Mouse (Mus musculus) c-Kit-negative CD71-positive TER-119-positive erythroid progenitor cells, embryonic 14.5 days (primary cell): ENCODE measurements around the gene Wee1.
"Not testable (repeated sequence)": the region's sequence is repeated elsewhere in the genome, so short reads cannot be mapped to it uniquely, and the experiment has no call there.

Experiments
- DNase-seq: peaks from one replicate; pipeline ENCODE4 v3.0.0-alpha.2; 2013; ENCODE audit warnings: low read depth, low spot score

The Wee1 gene

DNA sequence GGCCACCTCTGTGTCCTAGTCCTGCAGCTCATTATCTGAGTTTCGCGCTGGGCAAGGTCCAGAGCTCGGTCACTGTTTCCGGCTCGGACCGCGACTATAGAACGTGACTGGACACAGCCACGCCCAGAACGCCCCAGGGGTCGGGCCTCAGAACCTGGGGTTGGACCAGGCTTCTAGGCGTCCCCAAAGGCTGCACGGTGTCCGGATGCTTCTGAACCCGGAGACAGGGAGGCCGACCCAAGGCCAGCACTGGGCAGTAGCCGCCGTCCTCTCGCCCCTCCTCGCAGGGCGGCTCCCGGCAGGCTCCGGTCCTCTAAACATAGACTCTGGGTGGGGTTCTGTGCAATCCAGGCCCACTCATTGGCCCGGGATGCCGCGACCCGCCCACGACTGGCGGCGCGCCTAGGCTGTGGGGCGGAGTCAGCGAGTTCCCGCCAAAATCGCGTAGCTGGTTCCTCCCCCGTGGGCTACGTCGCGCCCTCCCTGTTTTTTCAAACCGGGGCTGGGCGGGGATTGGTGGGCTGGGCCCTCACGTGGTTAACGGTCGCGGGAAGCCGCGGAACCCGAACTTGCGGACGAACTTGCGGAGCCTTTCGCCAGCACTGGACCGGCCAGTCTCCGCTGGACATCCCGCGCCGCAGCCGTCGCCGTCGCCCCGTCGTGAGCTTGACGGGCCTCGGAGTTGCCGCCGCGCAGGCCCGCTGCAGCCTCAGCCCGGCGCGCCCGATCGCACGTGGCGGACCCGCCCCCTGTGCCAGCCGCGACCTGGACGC is at the start of gene Wee1:
TSS of gene Wee1 (plus strand) at position 531 of the 773 bp plus-strand sequence.
- peak; percentile 96 for DNase-seq

GRCm38 (mm10) chr7:110078168-110078567 is 43.7 kb upstream of the Wee1 start:
- no peak for DNase-seq

DNA sequence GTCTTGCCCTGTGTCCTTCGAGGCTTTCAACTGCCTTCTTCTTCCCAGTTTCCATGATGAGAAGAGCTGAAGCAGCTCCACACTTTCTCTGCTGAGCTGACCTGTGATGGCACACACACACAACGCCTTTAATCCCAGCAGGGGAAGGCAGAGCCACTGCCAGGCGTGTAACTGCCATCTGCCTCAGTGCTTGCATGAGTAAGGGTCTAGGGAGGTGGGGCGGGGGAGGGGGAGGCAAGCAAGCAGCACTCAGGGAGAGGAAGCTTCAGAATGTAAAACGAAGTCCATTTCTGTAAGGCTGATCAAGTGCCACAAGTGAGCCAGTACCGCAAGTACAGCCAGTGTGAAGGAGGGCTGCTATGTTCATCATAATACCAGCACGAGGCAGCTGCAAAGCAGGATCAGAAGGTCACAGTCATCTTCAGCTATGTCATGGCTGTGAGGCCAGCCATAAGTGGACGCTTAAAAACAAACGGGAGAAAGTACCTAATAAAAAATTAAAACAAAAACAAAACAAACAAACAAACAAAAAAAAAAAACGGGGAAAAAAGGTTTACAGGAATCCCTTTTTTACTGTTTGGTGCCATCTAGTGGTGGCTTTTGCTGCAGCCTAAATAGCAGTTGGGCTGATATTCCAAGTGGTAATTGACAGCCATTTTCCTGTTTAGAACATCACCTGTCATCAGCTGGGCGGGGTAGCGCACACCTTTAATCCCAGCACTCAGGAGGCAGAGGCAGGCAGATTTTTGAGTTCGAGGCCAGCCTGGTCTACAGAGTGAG is 38.3 kb upstream of the Wee1 start:
- peak; percentile 64 for DNase-seq

DNA sequence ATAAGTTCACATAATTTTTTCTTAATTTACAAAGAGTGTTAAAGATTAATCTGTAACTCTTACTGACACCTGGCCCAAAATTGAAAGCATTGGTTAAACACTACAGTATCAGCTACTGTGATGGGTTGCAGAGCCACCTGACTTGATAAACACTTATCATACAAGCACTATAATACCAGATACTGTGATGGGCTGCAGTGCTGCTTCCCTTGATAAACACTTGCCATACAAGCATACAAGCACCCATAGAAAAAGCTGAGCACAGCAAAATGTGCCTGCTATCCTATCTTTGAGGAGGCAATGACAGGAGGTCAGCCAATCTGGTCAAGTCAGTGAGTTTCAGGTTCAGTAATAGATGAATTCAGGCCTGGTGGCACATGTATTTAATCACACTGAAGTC is 36.6 kb upstream of the Wee1 start:
- no peak for DNase-seq

DNA sequence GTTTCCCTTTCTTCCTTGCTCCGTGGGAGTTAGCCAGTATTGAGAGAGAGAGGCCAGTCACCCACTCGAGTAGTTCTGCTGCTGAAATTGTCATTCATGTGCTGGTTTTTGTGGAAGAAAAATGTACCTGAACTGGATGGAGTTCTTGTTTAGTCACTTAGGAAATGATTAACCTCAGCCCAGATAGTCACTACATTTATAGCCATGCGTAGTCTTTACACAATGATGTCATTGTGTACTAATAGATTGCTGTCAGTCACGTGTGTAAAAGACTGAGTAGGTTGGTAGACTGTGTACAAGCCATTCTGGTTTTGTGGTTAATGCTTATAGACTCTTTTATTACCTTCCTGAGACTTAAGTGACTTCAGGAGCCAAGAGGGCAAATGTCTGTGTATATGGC is 33.9 kb upstream of the Wee1 start:
- DNase-seq: no peak

GRCm38 (mm10) chr7:110091670-110092069 is 30.2 kb upstream of the Wee1 start:
- no peak for DNase-seq

DNA sequence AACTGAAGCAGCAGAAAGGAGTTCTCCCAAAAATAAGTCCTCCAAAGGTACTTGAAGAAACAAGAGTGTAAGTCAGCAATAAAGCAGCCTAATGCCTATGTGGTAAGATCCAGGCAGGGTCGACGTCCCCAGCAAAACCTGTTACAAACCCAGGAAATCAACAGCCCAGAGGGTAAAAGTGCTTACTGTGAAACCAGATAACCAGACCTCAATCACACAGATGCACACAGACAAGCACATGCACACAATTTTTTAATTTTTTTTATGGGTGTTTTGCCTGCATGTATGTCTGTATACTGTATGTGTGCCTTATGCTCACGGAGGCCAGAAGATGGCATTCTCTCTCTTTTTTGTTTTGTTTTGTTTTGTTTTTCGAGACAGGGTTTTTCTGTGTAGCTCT is 25.5 kb upstream of the Wee1 start:
- DNase-seq: no peak

GRCm38 (mm10) chr7:110097106-110097793 is 24.6 kb upstream of the Wee1 start:
- DNase-seq: no peak

DNA sequence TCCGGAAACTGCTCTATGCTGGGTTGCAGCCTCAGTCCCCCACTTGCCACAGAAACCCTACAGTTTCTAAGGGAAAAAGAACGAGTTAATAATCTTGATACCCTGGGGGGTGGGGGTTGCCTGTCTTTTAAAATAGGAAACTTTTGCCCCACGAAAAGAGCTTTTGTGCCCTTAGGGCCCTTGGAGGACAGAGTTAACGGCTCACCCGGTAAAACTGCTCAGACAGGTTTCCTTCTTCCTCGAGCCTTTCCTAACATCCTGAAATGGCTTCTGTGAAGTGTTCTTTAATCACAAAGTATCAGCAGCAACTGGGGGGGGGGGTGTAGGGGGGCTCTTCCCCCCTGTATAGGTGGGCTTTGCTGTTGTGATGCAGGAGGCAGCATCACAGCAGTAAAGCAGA is 21.0 kb upstream of the Wee1 start:
- no peak for DNase-seq

DNA sequence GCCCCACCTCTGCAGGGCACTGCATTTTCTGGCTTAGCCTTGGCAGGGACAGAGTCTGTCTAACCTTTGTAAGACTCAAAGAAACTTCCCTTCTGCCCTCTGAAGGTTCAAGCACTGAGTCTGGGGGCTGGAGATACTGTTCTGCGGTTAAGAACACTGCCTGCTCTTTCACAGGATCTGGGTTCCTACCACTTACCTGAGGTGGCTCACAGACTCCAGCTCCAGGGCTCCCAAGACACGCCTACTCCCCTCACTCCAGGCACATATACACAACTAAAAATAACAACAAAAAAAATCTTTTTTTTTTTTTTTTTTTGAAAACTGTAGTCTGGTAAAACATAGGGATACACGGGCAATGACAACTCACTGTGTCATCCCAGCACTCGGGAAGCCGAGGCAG is 20.6 kb upstream of the Wee1 start:
- DNase-seq: no peak

GRCm38 (mm10) chr7:110105041-110105440 is 16.8 kb upstream of the Wee1 start:
- DNase-seq: no peak

DNA sequence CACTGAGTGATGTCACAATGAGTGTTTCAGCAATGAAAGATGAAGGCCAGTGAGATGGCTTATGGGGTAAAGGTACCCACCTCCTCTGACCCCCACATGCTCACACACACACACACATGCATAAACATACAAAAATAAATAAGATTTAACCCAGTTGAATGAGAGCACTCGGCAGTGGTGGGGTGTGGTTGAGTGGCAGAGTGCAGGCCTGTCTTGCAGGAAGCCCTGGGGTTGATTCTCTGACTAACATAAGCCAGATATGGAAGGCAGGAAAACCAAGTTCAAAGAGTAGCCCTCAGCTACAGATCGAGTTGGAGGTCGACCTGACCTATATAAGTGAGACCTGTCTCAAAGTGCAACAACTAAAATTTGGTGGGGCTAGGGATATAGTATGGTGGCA is 15.2 kb upstream of the Wee1 start:
- DNase-seq: no peak

- not testable (repeated sequence) for DNase-seq
These were observed 13.3 kb upstream of the Wee1 start for GRCm38 (mm10) chr7:110108524-110108923.

DNA sequence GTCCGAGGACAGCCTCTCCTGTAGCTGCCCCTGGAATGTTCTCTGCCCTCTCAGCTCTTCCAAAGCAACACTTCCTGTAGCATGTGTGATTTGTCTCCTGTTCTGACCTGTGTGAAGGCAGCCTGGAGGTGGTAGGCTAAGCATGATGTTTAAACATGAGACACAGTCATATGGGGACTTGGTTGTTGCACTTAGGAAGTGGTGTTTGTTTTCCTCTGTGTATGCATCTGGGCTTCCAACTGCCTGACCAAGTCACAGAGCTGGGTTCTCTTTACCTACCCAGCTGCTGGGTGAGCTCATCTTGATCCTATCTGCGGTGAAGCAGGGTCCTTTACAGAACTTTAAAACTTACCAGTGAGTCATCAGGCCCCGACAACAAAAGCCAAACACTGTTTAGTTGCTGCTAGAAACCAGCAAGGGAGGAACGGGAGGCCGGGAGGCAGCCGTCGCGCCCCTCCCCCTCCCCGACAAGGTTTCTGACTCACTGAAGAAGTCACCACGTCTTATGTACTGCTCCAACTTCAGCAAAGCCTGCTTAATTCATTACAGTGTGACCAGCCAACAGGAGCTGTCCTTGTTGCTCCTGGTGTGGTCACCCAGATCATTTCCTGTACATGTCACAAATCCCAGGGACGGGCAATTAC is 12.8 kb upstream of the Wee1 start:
- DNase-seq: no peak

DNA sequence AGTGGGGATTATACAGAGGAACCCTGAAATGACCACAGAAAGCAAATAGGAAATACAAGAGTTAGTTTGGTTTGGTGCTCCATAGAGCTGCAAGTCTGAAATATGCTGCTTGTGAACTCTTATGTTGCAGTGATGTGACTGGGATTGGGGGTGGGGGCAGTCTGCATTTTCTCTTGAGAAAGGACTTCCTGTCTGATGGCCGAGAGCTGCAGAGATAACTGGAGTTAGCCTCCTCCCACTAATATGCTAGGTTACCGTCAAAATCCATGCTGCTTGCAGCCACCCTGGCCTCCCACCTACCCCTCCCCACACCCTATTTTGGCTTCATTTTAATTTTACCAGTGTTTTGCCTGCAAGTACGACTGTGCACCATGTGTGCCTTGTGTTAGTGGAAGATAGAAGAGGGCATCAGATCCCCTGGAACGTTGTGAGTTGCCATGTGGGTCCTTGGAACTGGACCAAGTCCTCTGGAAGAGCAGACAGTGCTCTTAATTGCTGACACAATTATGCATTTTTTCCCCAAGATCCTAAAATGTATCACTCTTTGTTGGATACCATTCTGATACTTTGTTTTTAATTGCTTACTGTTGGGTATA is 11.7 kb upstream of the Wee1 start:
- no peak for DNase-seq

DNA sequence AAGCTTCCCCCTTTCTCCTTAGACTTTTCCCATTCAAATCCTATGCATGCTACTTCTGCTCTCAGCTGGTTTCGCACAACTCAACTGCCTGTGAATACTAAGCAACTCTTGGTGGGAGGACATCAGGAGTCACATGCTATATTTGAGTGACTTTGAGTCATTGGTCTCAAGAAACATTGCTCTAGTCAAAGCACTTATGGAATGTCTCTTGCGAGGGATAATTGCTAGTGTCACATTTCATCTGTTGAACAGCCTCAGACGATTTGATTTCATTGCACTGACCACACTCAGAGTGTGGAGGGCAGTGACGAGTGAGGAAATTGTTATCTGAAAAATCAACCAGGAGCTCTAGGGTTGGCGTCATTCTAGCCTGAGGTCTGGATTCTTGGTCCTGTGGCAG is 7.1 kb upstream of the Wee1 start:
- DNase-seq: no peak

DNA sequence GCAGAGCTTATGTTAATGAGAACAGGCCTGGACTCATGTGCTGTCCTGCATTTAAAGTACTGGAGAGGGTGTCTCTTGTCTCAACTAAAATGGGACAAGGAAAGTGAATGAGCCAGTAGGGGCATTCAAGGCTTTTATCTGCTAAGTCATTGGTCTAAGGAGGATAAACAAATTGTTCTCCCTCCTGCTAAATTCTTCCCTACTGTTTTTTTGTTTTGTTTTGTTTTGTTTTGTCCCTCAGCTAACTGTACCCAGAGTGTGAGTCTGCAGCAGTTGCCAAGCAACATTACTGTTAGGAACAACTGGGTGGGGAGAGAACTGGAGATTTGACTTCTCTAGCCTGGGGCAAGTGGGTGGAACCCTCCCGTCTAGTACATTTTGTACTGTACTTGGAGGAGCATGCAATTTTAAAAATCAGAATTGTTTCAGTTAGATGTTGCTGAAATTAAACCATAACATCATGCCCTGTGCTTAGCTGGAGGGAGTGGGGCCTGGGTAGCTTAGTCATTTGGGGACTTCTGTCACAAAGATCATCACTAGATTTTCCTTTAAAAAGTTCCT is 5.0 kb upstream of the Wee1 start:
- DNase-seq: no peak

DNA sequence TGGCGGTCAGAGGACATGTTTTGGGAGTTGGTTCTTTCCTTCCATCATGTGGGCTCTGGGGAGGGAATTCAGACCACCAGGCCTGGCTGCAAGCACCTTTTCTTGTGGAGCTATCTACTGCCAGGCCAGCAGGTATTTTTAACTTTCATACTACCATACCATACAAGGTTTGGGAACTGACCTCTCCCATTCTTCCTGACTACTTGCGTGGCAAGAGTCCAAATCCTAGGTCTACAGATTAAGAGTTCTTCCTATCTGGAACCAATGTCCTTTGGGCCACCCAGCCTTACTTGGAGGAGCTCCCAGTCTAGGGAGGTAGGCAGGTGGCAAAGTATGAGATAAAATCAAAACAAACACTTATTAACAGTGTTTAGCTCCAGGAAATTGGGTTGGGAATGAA is 3.4 kb upstream of the Wee1 start:
- DNase-seq: no peak

- DNase-seq: no peak
These were observed 1.6 kb upstream of the Wee1 start for GRCm38 (mm10) chr7:110120157-110120784.

GRCm38 (mm10) chr7:110121162-110121515 is 707 bp upstream of the Wee1 start:
- peak; percentile 41 for DNase-seq

DNA sequence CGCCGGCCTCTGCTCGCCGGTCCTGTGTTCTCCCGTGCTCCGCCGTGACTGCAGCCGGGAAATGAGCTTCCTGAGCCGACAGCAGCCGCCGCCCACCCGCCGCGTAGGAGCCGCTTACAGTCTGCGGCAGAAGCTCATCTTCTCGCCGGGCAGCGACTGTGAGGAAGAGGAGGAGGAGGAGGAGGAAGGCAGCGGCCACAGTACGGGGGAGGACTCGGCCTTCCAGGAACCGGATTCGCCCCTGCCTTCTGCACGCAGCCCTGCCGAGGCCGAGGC is 381 bp downstream of the Wee1 start:
- no peak for DNase-seq
